Mouse (Mus musculus) intestine, embryonic 15.5 days (tissue): ENCODE results near the gene Fam120b. TPM values are rescaled to one million over a fixed set of nuclear protein-coding genes. Genes with fewer than 3 reads are reported as not detected.

Source experiments
- ATAC-seq: fragments of 200-750 bp; cut with Nextera tagmentation; 2 replicates; pipeline ENCODE4 v1.8.0; 2017; ENCODE audit warnings: moderate TSS enrichment, moderate library complexity
- H3K27ac ChIP-seq: fragments of 300-500 bp; sonication (generic); 2 replicates; pipeline ENCODE4 v1.5.1; 2015; ENCODE audit warnings: mild to moderate bottlenecking, inconsistent platforms
- H3K27me3 ChIP-seq: fragments of 300-500 bp; sonication (generic); replicated peaks from 2 replicates; pipeline ENCODE4 v1.6.1; 2015; ENCODE audit warnings: inconsistent platforms
- H3K36me3 ChIP-seq: fragments of 300-500 bp; sonication (generic); 2 replicates; pipeline ENCODE4 v1.6.1; 2015; ENCODE audit warnings: inconsistent platforms
- H3K4me1 ChIP-seq: fragments of 300-500 bp; sonication (generic); replicated peaks from 2 replicates; pipeline ENCODE4 v1.6.1; 2015; ENCODE audit warnings: inconsistent platforms
- H3K4me2 ChIP-seq: fragments of 300-500 bp; sonication (generic); replicated peaks from 2 replicates; pipeline ENCODE4 v1.6.1; 2015; ENCODE audit warnings: mild to moderate bottlenecking, inconsistent platforms
- H3K4me3 ChIP-seq: fragments of 300-500 bp; sonication (generic); replicated peaks from 2 replicates; pipeline ENCODE4 v1.5.1; 2015; ENCODE audit warnings: inconsistent platforms
- H3K9ac ChIP-seq: fragments of 300-500 bp; sonication (generic); 2 replicates; pipeline ENCODE4 v1.6.1; 2015; ENCODE audit warnings: inconsistent platforms
- H3K9me3 ChIP-seq: fragments of 300-500 bp; sonication (generic); 2 replicates; pipeline ENCODE4 v1.6.1; 2016; ENCODE audit warnings: inconsistent platforms
- WGBS: fragments of 180-500 bp; shearing (Covaris S2); methylation state at CpG from one replicate; pipeline ENCODE4 v1.1.7; 2015; 5-methylcytosine and 5-hydroxymethylcytosine counted together
- polyA plus RNA-seq: library from polyadenylated mRNA; unstranded; fragments of >200 nt; fragmentation: Nextera tagmentation; extraction: Ambion mirVana; gene quantifications from 2 replicates; pipeline ENCODE4 v1.2.1, GENCODE M21; 2015

The Fam120b gene
- polyA plus RNA-seq, 1 experiment from 2014 or later, result 26.9 TPM

DNA sequence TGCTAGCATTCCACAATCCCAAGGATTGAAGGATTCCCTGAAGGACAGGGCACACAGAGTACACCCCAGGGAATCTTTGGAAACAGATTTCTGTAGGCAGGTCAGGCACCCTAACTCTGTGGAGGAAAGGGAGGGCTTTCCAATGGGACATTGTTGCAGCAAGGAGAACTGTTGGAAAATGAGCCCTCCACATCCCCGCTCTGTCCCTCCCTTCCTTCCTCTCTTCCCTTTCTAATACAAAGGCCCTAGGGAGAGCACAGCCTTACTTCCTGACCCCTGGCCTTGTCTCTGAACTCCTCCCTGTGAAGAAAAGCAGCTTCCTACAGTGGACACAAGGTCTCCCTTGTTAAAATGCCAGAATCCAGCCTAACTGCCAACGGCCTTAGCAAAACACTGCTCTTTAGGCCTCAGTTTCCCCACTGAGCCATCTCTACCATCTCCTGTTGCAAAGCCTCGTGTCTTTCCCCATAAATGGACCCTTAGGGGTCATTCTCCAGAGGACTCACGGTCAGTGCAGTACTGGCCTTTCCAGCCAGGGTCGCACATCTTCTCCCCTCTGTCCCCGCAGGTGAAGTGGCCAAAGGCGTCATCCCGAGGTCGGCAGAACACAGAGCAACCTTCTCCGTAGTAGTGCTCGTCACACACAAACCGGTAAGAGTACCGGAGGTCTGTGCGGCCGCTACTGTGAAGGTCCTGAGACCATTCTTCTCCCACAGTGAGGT lies 22.9 kb upstream of the Fam120b start:
- H3K4me3 ChIP-seq, result peak overlapping the region; percentile 63
- WGBS, result 62% methylated on average over 15 of the region's 15 CpGs
- H3K4me2 ChIP-seq, result peak overlapping the region; percentile 99
- peak overlapping the region; percentile 36 for H3K9ac ChIP-seq
- no peaks in the 10 kb centered on the region for H3K9me3 ChIP-seq
- H3K27ac ChIP-seq, result peak overlapping the region; percentile 39; the same call in 1 of the 2 replicates
- H3K4me1 ChIP-seq, result peaks cover 45% of the 10 kb centered on the region
- ATAC-seq, result no peak
- H3K27me3 ChIP-seq, result peaks cover 5% of the 10 kb centered on the region; the same call in 1 of the 2 replicates
- 0 out of 2 replicates have a peak, but pooled peaks cover 7% of the 10 kb centered on the region for H3K36me3 ChIP-seq

DNA sequence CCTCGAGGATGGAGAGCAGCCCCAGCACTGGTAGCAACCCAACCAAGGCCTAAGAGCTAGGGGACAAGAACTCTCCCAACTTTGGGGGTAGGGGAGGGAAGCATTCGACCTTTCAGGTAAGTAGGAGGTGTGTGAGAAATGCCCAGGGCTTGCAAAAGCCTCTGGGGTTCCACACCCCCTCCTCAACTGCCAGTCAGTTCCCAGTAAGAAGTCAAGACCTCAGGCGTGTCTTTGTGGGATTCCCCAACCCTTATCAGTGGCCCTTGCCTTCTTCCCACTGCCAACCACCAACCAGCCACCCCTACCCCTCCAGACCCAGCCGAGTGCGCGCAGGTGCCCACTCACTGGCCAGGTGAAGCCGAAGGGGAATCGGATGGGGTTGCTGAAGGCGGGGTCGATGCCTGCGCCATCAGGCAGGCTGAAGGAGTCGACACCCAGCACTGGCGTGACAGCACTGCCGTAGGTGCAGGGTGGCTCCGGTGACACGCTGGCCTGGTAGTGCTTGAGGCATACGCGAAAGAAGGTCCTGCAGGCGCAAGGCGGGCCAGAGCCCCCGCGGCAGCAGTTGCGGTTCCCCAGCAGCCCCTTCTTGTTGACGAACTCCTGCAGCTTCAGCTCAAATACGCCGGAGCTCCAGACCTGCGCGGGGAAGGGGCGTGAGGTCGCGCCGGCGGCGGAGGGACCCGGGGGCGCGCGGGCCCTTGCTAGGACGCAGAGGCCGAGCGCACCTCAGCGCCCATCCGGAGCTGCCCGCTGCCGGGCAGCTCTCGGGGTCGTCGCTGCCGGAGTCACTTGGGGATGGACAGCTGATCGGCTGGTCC lies 21.5 kb upstream of the Fam120b start:
- Histone ChIP-seq H3K27ac (peak overlapping the region; percentile 85), H3K4me1 (peaks cover 45% of the 10 kb centered on the region), H3K36me3 (0 out of 2 replicates have a peak, but pooled peaks cover 4% of the 10 kb centered on the region), H3K9me3 (no peaks in the 10 kb centered on the region), H3K27me3 (peaks cover 12% of the 10 kb centered on the region; the same call in 1 of the 2 replicates), H3K4me2 (peak overlapping the region; percentile 99), H3K9ac (peak overlapping the region; percentile 73), H3K4me3 (peak overlapping the region; percentile 63)
- WGBS, result 2% methylated on average over 50 of the region's 50 CpGs
- no peak for ATAC-seq

DNA sequence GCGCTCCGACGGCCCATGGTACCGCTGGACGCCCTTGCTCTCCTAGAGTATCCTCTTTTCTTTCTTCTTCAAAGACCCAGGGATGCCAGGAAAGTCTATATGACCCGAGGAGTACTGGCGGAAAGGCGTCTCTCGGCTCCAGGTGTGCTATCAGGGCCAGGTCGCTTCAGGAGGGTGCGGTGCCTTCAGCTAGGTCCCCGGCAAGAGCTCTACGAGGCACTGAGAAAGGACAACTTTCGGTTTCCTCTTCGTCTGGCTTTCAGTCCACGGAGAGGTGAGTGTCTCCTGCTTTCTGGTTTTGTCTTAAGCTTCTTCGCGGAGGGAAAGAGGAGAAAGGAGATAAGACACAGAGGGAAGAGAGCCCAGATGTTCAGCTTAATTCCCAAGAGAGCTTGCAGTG lies 20.8 kb upstream of the Fam120b start:
- H3K27me3 ChIP-seq, result peaks cover 12% of the 10 kb centered on the region; the same call in 1 of the 2 replicates
- WGBS, result 0% methylated on average over 18 of the region's 18 CpGs
- H3K27ac ChIP-seq, result peak overlapping the region; percentile 85
- peaks cover 47% of the 10 kb centered on the region for H3K4me1 ChIP-seq
- H3K9ac ChIP-seq, result peak overlapping the region; percentile 73
- ATAC-seq, result no peak
- H3K4me2 ChIP-seq, result peak overlapping the region; percentile 99
- peak overlapping the region; percentile 63 for H3K4me3 ChIP-seq
- no peaks in the 10 kb centered on the region for H3K9me3 ChIP-seq
- H3K36me3 ChIP-seq, result 0 out of 2 replicates have a peak, but pooled peaks cover 4% of the 10 kb centered on the region

DNA sequence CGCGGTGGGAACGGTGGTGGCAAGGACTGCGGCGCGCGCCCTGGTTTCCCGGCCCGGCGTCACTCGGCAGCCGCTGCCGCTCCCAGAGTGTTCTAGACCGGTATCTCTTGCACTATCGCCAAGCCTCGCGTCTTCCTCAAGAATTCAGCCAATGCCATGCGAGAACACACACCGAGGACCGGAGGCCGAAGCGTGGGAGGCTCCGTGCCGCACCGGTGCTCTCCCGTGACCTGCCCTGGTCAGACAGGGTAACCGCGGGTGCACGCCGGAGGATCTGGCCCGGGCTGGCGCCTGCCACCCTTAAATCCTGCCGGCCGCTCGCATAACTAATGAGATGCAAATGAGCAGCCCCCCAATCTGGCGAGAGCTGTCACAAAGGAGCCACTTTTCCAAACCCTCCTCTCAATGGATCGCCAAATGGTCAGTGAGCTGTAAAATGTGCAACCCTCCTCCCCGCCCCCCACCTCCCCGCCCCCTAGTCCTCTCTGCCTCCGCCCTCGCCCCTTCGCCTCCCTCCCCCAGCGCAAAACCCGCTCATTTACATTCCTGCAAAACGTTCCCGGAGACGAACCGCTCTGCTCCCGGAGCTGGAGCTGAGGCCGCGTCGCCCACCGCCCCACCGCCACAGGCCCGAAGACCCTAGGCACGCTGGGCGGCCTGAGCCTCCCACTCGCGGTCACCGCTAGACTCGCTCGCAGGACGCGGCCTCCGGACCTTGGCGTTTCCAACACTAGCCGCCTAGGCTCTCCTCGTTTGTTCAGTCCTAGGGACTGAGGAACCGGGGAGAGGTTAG lies 20.1 kb upstream of the Fam120b start:
- H3K27ac ChIP-seq, result peak overlapping the region; percentile 85
- H3K9me3 ChIP-seq, result no peaks in the 10 kb centered on the region
- peak overlapping the region; percentile 73 for H3K9ac ChIP-seq
- peak; percentile 58 for ATAC-seq
- H3K4me1 ChIP-seq, result peaks cover 52% of the 10 kb centered on the region
- H3K36me3 ChIP-seq, result no peaks in the 10 kb centered on the region
- H3K27me3 ChIP-seq, result peaks cover 12% of the 10 kb centered on the region
- peak overlapping the region; percentile 63 for H3K4me3 ChIP-seq
- H3K4me2 ChIP-seq, result peak overlapping the region; percentile 99
- under 1% methylated on average over 64 of the region's 69 CpGs for WGBS

DNA sequence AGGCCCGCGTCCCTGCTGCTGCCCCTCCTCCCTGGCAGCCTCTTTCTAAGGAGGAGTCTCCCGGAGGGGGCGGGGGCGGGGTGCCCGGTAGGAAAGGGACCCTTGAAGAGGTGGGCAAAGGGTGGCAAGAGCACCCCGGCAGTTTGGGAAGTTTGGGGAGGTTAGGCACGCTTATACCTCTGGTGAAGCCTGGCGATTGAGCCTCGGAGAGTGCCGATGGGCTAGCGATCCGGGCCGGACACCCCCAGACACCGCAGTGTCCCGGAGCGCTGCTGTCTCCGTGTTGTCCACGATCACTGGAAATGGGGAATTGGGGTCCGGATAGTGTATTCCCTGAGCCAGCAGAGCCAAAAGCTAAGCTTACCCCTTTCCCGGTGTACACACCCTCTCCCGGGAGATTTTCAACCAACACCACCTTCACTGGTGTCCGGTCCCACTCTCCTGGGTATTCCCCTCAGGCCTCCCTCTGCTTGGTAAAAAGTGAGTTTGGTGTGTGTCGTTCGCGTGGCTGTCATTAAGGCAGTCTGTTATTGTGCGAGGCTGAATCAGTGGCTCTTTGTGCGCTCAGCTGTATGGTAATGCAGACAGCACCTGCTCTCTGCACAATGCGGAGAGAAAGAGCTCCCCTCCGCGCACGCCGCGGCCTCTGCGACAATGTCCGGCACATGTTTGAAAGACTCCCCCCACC lies 19.4 kb upstream of the Fam120b start, which contains the start of gene Dll1:
Dll1 (minus strand) TSS at position 379 of the 688 bp plus-strand sequence.
- Histone ChIP-seq H3K9ac (peak within 1 kb of the TSS; percentile 73), H3K4me1 (peaks cover 58% of the 10 kb centered on the region)

DNA sequence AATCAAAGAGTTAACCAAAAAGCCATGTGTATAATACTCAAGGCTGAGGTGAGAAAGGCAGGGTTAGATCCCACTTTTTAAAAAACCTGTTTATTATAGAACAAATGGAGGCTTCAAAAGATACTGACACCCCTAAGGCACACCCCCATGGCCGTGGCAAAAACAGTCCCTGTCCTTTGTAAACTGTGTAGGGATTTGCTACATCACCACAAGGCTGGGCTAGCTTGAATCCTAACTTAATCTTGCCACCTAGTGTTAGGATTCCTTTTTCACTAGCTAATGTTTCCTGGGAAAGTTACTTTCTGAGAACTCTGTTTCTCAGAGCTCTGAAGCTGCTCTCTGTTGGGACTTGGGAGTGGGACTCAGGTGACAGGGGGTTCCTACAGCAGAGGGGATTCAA lies 18.1 kb upstream of the Fam120b start:
- H3K36me3 ChIP-seq, result no peaks in the 10 kb centered on the region
- no peaks in the 10 kb centered on the region for H3K9me3 ChIP-seq
- peaks cover 15% of the 10 kb centered on the region for H3K27me3 ChIP-seq
- ATAC-seq, result no peak
- H3K4me1 ChIP-seq, result peaks cover 45% of the 10 kb centered on the region
- 0 out of 2 replicates have a peak overlapping the region, but pooled peaks have one; percentile 99 for H3K4me2 ChIP-seq
- H3K27ac ChIP-seq, result no peak overlapping the region
- H3K9ac ChIP-seq, result no peak overlapping the region
- no peak overlapping the region for H3K4me3 ChIP-seq
- 4% methylated on average over 1 of the region's 1 CpGs for WGBS

More for the DNA sequence above, 19.4 kb upstream of the Fam120b start, which contains the start of gene Dll1:
- Histone ChIP-seq H3K27me3 (peaks cover 15% of the 10 kb centered on the region), H3K4me3 (peak within 1 kb of the TSS; percentile 63), H3K36me3 (no peaks in the 10 kb centered on the region), H3K27ac (peak within 1 kb of the TSS; percentile 85), H3K9me3 (no peaks in the 10 kb centered on the region), H3K4me2 (peak within 1 kb of the TSS; percentile 99)
- ATAC-seq, result no peak
- 3% methylated on average over 36 of the region's 36 CpGs for WGBS

DNA sequence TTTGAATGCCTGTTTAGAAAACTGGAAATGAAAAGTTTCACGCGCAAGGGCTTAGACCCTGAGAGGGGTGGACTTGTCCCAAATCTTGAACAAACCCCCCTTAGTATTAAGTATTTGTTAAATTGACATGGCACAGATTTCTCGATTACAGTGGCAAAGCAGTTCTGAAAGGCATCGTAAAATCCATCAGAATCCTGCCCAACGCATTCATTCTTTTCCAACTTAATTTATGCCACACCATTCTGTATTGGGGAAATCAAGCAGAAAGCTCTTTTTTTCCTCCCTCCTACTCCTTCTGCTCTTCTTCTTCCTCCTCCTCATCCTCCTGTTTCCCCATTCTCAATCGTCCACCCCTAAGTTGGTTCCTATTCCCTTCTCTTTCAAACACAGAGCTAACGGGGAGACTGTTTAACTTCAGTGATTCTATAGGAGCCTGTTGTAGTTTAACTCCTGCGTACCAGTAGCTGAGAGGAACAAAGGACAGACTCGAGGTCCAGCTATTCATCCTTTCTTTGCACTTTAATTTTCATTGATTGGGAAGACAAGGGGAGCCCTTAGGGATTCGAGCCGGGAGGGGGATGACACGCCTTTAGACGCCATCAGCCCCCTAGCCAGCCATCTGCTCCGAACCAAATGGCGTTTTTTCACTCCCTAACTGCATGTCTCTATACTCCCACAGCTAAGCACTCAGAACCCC lies 17.4 kb upstream of the Fam120b start:
- H3K9me3 ChIP-seq, result no peaks in the 10 kb centered on the region

DNA sequence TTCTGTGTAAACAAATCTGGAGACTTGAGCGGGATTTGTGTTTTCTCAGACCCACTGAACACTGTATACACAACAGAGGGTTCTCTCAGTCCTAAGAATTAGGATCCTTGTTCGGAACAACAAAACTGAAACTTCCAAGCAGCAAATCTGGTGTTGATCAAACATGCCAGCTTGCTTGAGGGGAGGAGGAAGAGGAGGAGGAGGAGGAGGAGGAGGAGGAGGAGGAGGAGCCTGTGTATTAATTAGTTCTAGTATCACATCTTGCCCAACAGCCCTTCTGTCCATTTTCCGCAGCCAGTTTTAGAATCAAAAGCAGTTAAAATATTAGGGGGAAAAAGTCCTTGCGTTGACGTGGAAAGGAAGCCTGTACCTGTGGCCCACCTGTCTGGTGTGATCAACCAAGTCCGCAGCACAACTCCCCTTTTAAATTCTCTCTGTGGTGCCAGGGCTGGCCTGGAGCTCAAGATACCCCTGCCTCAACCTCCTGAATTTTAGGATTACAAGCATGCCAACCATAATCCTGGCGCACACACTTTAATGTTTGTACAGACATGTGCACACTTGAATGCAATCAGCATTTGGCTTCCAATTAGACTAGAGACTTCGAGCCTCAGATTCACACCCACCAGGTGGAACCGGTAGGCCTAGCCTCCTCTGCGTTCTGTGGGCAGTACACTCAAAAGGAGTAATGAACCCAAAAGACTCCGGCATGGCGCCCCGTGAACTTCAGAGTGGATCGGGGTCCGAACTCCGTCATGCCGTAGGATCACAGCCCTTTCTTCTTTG lies 16.1 kb upstream of the Fam120b start:
- 18% methylated on average over 17 of the region's 17 CpGs for WGBS
- H3K9ac ChIP-seq, result peak overlapping the region; percentile 51
- H3K36me3 ChIP-seq, result no peaks in the 10 kb centered on the region
- no peak overlapping the region for H3K27ac ChIP-seq
- H3K4me1 ChIP-seq, result peaks cover 33% of the 10 kb centered on the region
- peak overlapping the region; percentile 40 for H3K4me3 ChIP-seq
- peaks cover 12% of the 10 kb centered on the region for H3K27me3 ChIP-seq
- peak overlapping the region; percentile 72 for H3K4me2 ChIP-seq
- ATAC-seq, result no peak
- no peaks in the 10 kb centered on the region for H3K9me3 ChIP-seq

More for the DNA sequence above, 17.4 kb upstream of the Fam120b start:
- Histone ChIP-seq H3K4me1 (peaks cover 39% of the 10 kb centered on the region), H3K4me2 (no peak overlapping the region), H3K4me3 (no peak overlapping the region), H3K27me3 (peaks cover 15% of the 10 kb centered on the region), H3K9ac (no peak overlapping the region), H3K36me3 (no peaks in the 10 kb centered on the region), H3K27ac (no peak overlapping the region)
- WGBS, result 31% methylated on average over 15 of the region's 15 CpGs
- no peak for ATAC-seq

DNA sequence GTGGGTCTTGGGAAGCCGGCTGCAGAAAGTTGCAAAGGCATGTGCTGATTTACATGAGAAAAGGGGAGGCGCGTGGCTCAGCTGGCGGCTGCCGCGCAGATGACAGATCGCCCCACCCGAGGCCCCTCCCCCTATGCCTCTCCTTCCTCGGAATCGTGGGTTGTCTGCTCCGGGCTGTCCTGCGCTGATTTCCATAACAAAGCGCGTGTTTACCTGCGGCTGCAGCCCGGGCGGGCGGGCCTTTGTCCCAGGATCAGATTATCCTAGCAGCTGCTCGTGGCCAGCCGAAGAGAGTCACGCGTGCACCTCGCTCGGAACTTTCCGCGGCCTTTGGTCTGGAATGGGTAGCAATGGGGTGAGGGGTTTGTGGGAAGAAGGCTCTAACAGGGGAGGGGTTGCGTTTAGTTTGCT lies 15.4 kb upstream of the Fam120b start:
- ATAC-seq, result peak; percentile 66
- peak overlapping the region; percentile 40 for H3K4me3 ChIP-seq
- under 1% methylated on average over 27 of the region's 27 CpGs for WGBS
- peaks cover 10% of the 10 kb centered on the region for H3K27me3 ChIP-seq
- H3K36me3 ChIP-seq, result no peaks in the 10 kb centered on the region
- H3K4me2 ChIP-seq, result peak overlapping the region; percentile 72
- peak overlapping the region; percentile 60 for H3K27ac ChIP-seq
- H3K9me3 ChIP-seq, result no peaks in the 10 kb centered on the region
- peaks cover 31% of the 10 kb centered on the region for H3K4me1 ChIP-seq
- H3K9ac ChIP-seq, result peak overlapping the region; percentile 51

DNA sequence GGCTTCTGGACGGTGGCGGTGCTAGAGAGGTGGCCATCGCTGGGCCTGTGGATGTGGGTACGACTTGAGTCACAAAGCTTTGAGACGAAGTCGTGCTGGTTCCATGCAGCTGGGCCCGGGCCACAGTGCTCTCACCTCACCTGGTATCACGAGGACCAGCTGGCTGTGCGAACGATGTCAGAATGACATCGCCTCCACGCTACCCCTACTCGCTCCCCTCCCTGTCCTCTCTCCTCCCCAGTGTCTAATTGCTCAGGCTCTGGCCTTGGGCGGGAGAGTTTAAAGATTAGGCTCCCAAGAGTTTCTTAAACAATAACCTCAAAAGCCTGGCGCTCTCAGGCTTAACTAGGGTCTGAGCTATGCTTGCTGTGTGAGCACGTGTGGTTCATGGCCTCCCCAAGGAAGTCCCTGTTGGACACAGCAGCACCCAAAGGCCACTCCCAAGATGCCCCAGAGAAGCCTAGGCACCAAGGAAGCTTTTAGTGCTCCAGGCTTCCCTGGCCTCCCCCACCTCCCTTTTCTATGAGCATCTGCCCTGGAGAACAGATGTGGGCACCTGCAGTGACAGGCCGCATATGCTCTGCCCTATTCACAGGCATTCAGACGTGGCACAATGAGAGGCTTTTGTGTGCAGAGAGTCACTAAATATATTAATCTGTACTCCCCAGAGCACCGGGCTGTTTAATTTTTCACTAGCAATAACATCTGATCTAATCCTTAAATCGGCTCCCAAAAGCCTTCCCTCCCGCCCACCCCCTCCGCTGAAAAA lies 14.7 kb upstream of the Fam120b start:
- WGBS, result 13% methylated on average over 22 of the region's 22 CpGs
- peak overlapping the region; percentile 60 for H3K27ac ChIP-seq
- H3K9me3 ChIP-seq, result no peaks in the 10 kb centered on the region
- peak overlapping the region; percentile 72 for H3K4me2 ChIP-seq
- H3K4me1 ChIP-seq, result peaks cover 29% of the 10 kb centered on the region
- peak; percentile 64 for ATAC-seq
- peak overlapping the region; percentile 40 for H3K4me3 ChIP-seq
- H3K36me3 ChIP-seq, result no peaks in the 10 kb centered on the region
- peak overlapping the region; percentile 51 for H3K9ac ChIP-seq
- H3K27me3 ChIP-seq, result peaks cover 10% of the 10 kb centered on the region
